8 mouse cellular contexts compared by ENCODE assay signal in the genomic region with DNA sequence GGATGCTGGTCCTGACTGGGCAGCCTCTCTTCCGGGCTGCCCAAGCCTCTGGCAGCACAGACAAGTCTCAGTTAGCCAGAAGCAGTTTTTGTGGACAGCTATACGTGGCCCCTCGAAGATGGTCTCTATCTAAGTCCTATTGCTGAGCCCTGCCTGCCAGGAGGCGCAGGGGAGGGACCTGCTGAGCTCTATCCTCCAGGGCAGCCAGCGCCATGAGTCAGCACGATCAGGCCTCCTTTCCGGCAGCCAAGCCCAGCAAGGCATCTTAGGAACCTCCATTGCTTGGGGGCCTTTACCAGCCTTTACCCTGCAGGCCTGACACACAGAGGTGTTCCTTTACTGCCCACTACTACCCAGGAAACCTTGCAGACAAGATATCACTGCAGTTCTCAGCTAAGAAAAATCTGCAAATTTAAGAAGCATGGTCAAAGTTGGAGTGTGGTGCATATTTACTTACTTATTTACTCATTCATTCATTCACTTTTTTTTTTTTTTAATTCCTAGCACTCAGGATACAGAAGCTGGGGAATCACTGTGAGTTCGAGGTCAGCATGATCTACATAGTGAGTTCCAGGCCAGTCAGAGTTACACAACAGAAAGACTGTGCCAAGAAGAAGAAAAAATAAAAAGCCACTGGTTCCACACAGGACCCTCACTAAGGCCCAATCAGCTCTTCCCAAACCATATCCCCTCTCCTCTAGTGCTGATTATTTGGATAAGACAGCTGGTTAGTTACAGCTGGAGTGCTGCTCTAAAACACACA. TPM values are rescaled to one million over a fixed set of nuclear protein-coding genes. Genes with fewer than 3 reads are reported as not detected.
DNase-seq lines count a peak whose midpoint lies in the region; ATAC-seq and TF ChIP-seq lines count a peak whose summit lies in the region.

No protein-coding gene starts in this region.

- peaks cover 28% of the 10 kb centered on the region for H3K4me1 ChIP-seq in kidney, embryonic 15.5 days
- peaks cover 14% of the 10 kb centered on the region; the same call in 1 of the 2 replicates for H3K4me1 ChIP-seq in kidney, embryonic 14.5 days (ENCODE audit: control insufficient read depth, insufficient read depth, low read length)
- peaks cover 6% of the 10 kb centered on the region for H3K4me1 ChIP-seq in thymus, adult 2 months (replicated peaks; ENCODE audit: control insufficient read depth, insufficient read depth, low read length)

- ATAC-seq in kidney, embryonic 15.5 days (replicated peaks; ENCODE audit: low FRiP score), result peak; percentile 53; the same call in 1 of the 2 replicates
- no peak for ATAC-seq in kidney, embryonic 14.5 days (ENCODE audit: low FRiP score, low TSS enrichment)

- H3K9me3 ChIP-seq in kidney, embryonic 15.5 days (replicated peaks), result no peaks in the 10 kb centered on the region
- H3K9me3 ChIP-seq in kidney, embryonic 14.5 days (ENCODE audit: control insufficient read depth, low read length), result no peaks in the 10 kb centered on the region

- peaks cover 31% of the 10 kb centered on the region for H3K36me3 ChIP-seq in kidney, embryonic 15.5 days
- peaks cover 13% of the 10 kb centered on the region; the same call in 1 of the 2 replicates for H3K36me3 ChIP-seq in kidney, embryonic 14.5 days (ENCODE audit: control insufficient read depth, insufficient read depth, low read length)
- H3K36me3 ChIP-seq in thymus, adult 2 months (ENCODE audit: control insufficient read depth, insufficient read depth, low read length), result no peaks in the 10 kb centered on the region

- H3K4me2 ChIP-seq in kidney, embryonic 15.5 days, result no peak overlapping the region
- no peak overlapping the region for H3K4me2 ChIP-seq in kidney, embryonic 14.5 days (replicated peaks; ENCODE audit: low read depth, low read length)

- no peaks in the 10 kb centered on the region for H3K27me3 ChIP-seq in kidney, embryonic 15.5 days
- no peaks in the 10 kb centered on the region for H3K27me3 ChIP-seq in kidney, embryonic 14.5 days (ENCODE audit: control insufficient read depth, insufficient read depth, low read length)
- no peaks in the 10 kb centered on the region for H3K27me3 ChIP-seq in thymus, adult 2 months (ENCODE audit: control insufficient read depth, insufficient read depth, low read length)

- peak overlapping the region; percentile 84; the same call in 1 of the 2 replicates for H3K27ac ChIP-seq in kidney, embryonic 15.5 days
- no peak overlapping the region for H3K27ac ChIP-seq in kidney, embryonic 14.5 days (ENCODE audit: low read depth, low read length)
- H3K27ac ChIP-seq in thymus, adult 2 months (ENCODE audit: control insufficient read depth, insufficient read depth, low read length), result no peak overlapping the region

- DNase-seq in ZHBTc4 (ENCODE audit: low read depth, low spot score), result peak; percentile 51
- peak; percentile 19 for DNase-seq in heart, adult 8-10 months (ENCODE audit: low spot score)
- peak; percentile 20 for DNase-seq in skeletal muscle tissue, adult 2 months (ENCODE audit: low read depth, low spot score)
- DNase-seq in thymus, adult 2 months, result no peak
- DNase-seq in lung, postnatal 4 days, result no peak
- DNase-seq in kidney, postnatal 25 days, result no peak

- WGBS in kidney, embryonic 15.5 days, result 52% methylated on average over 8 of the region's 8 CpGs
- 64% methylated on average over 8 of the region's 8 CpGs for WGBS in kidney, embryonic 14.5 days
- WGBS in thymus, adult 2 months, result 52% methylated on average over 8 of the region's 8 CpGs

- H3K9ac ChIP-seq in kidney, embryonic 15.5 days, result no peak overlapping the region
- H3K9ac ChIP-seq in kidney, embryonic 14.5 days (ENCODE audit: low read depth, low read length), result no peak overlapping the region

- no peak for TF ChIP-seq POLR2A in thymus, adult 2 months (IDR thresholded peaks at IDR 0.05; ENCODE audit: control insufficient read depth, extremely low read depth, insufficient read depth, low read length, poor library complexity)

- no peak overlapping the region for H3K4me3 ChIP-seq in kidney, embryonic 15.5 days (replicated peaks)
- H3K4me3 ChIP-seq in kidney, embryonic 14.5 days (ENCODE audit: low read length), result no peak overlapping the region
- H3K4me3 ChIP-seq in thymus, adult 2 months (ENCODE audit: control insufficient read depth, insufficient read depth, low read length), result no peak overlapping the region

- no peak for TF ChIP-seq CTCF in thymus, adult 2 months (IDR thresholded peaks at IDR 0.05; ENCODE audit: borderline replicate concordance, control insufficient read depth, extremely low read depth, insufficient read depth, low read length, poor library complexity)

RNA-seq across cellular contexts. Expression of a gene that starts 7.5 kb away (rescaled TPM):
- polyA plus RNA-seq in kidney, embryonic 15.5 days (2015; fragmentation: Nextera tagmentation; extraction: Ambion mirVana), result 35.0 and 36.6 TPM in 2 replicates
- 18.1 and 29.5 TPM in 2 replicates for polyA plus RNA-seq in kidney, embryonic 14.5 days (2014; fragmentation: Nextera tagmentation; extraction: Ambion mirVana)
- total RNA-seq in heart, adult 8-10 months (2022), result 10 to 100 TPM; 10.0 to 15.5 (median 12.4) TPM
- 24.1 and 27.2 TPM in 2 replicates for polyA plus RNA-seq in thymus, adult 2 months (2012; rRNA removed)

RNA-seq across cellular contexts. Expression of a gene that starts 19.0 kb away (rescaled TPM):
- polyA plus RNA-seq in kidney, embryonic 15.5 days (2015; fragmentation: Nextera tagmentation; extraction: Ambion mirVana), result 657 and 728 TPM in 2 replicates
- polyA plus RNA-seq in kidney, embryonic 14.5 days (2014; fragmentation: Nextera tagmentation; extraction: Ambion mirVana), result 768 and 779 TPM in 2 replicates
- 100 to 1,000 TPM in 2 of 4 experiments, 10 to 100 TPM in 2; 97.6 to 107 (median 102) TPM for total RNA-seq in heart, adult 8-10 months (2022)
- polyA plus RNA-seq in thymus, adult 2 months (2012; rRNA removed), result 145 and 165 TPM in 2 replicates

RNA-seq across cellular contexts. Expression of a gene that starts 47.6 kb away (rescaled TPM):
- 0.05 and 0.36 TPM in 2 replicates for polyA plus RNA-seq in kidney, embryonic 15.5 days (2015; fragmentation: Nextera tagmentation; extraction: Ambion mirVana)
- polyA plus RNA-seq in kidney, embryonic 14.5 days (2014; fragmentation: Nextera tagmentation; extraction: Ambion mirVana), result 0.03 and 0.27 TPM in 2 replicates
- total RNA-seq in heart, adult 8-10 months (2022), result under 1 TPM in 1 of 4 experiments, not detected in 3; 0.09 TPM
- 0.11 and 0.17 TPM in 2 replicates for polyA plus RNA-seq in thymus, adult 2 months (2012; rRNA removed)

Comparison
In these comparisons a context has a peak if more than half of its experiments do, and no peak if none do; other contexts are left out.
1. DNase-seq: peak in ZHBTc4 (single experiment), heart, adult 8-10 months (single experiment) and skeletal muscle tissue, adult 2 months (single experiment); none in thymus, adult 2 months (single experiment), lung, postnatal 4 days (0 of 2) and kidney, postnatal 25 days (0 of 2).